Mouse (Mus musculus) embryonic facial prominence, embryonic 14.5 days (tissue): ENCODE measurements at regions not wholly inside any gene's neighbourhood (a gene's known extent, or its start where the extent isn't known, plus 50 kb on each side); places are given as distances from the start of the nearest gene placed in this dataset.

Experiments
- ATAC-seq: fragments of 200-750 bp; cut with Nextera tagmentation; 2 replicates; pipeline ENCODE4 v1.8.0; 2017; ENCODE audit warnings: low read depth, moderate number of reproducible peaks, moderate TSS enrichment
- DNase-seq: peaks from one replicate; pipeline ENCODE4 v3.0.0-alpha.2; 2015; ENCODE audit warnings: low spot score
- H3K27ac ChIP-seq: fragments of 300-500 bp; sonication (generic); replicated peaks from 2 replicates; pipeline ENCODE4 v1.5.1; 2014; ENCODE audit warnings: low read depth, mild to moderate bottlenecking, low read length, moderate library complexity
- H3K27me3 ChIP-seq: fragments of 300-500 bp; sonication (generic); replicated peaks from 2 replicates; pipeline ENCODE4 v1.6.1; 2014; ENCODE audit warnings: low read length; ENCODE audit not compliant: control insufficient read depth, insufficient read depth
- H3K36me3 ChIP-seq: fragments of 300-500 bp; sonication (generic); 2 replicates; pipeline ENCODE4 v1.6.1; 2014; ENCODE audit warnings: low read length, mixed read lengths; ENCODE audit not compliant: control insufficient read depth, insufficient read depth
- H3K4me1 ChIP-seq: fragments of 300-500 bp; sonication (generic); 2 replicates; pipeline ENCODE4 v1.6.1; 2014; ENCODE audit warnings: antibody characterized with exemption, low read length; ENCODE audit not compliant: control insufficient read depth, insufficient read depth
- H3K4me2 ChIP-seq: fragments of 300-500 bp; sonication (generic); 2 replicates; pipeline ENCODE4 v1.6.1; 2014; ENCODE audit warnings: low read depth, mild to moderate bottlenecking, low read length, moderate library complexity, mixed read lengths
- H3K4me3 ChIP-seq: fragments of 300-500 bp; sonication (generic); 2 replicates; pipeline ENCODE4 v1.5.1; 2014; ENCODE audit warnings: low read depth, mild to moderate bottlenecking, low read length
- H3K9ac ChIP-seq: fragments of 300-500 bp; sonication (generic); 2 replicates; pipeline ENCODE4 v1.6.1; 2014; ENCODE audit warnings: low read depth, mild to moderate bottlenecking, low read length, moderate library complexity, mixed read lengths
- H3K9me3 ChIP-seq: fragments of 300-500 bp; sonication (generic); 2 replicates; pipeline ENCODE4 v1.6.1; 2016; ENCODE audit warnings: low read length; ENCODE audit not compliant: control insufficient read depth
- WGBS: fragments of 180-500 bp; shearing (Covaris S2); extraction: QIAGEN DNeasy Blood & Tissue Kit; methylation state at CpG from one replicate; pipeline ENCODE4 v1.1.7; 2014; 5-methylcytosine and 5-hydroxymethylcytosine counted together

DNA sequence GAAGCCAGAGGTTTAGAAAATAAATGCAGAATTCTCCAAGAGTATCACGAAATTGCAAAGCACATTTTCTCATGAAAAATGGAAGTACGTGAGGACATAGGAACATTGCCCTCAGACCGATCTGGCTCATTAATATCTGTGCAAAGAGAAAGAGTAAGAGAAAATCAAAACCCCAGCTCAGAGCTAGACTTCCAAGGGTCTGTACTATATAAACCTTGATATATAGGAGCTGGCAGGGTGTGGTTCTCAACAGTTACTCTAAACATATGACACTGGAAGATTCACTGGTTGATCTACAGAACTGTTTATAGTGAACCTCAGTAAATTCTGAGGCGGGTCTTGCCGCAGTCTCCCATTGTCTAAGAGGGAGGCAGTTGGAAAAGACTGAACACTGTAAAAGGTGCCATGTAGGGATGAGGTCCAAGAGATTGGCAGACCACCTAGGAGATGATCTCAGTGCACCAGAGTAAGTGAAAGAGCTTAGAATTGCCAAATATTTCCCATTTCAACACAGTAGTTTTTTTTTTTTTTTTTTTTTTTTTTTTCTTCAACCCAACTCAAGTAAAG is 1014.0 kb upstream of the Slit2 start:
- Histone ChIP-seq H3K4me2 (no peak overlapping the region), H3K27ac (no peak overlapping the region), H3K4me1 (no peaks in the 10 kb centered on the region), H3K9me3 (no peaks in the 10 kb centered on the region), H3K36me3 (no peaks in the 10 kb centered on the region), H3K27me3 (no peaks in the 10 kb centered on the region), H3K4me3 (no peak overlapping the region), H3K9ac (no peak overlapping the region)
- 92% methylated on average over 5 of the region's 5 CpGs for WGBS
- no peak for DNase-seq
- no peak for ATAC-seq

DNA sequence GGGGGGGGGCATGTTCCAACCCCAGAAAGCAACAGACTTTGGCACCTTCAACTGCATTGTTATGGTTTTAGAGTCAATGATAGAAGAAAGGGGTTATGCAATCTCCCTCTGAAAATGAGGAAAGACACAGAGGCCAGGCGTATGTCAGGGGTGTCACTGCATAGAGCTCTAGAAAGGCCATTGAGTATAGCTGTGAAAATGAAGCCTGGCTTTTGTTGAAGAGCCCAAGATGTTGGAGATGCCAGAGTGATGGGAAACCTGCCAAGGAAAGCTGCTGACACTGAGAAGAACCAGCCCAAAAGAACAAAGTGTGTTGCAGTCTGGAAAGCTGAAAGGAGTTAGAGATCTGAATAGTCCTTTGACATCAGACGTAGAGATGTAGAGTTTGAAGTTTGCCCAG is 1022.2 kb upstream of the Slit2 start:
- Histone ChIP-seq H3K9me3 (no peaks in the 10 kb centered on the region), H3K4me3 (no peak overlapping the region), H3K27me3 (no peaks in the 10 kb centered on the region), H3K9ac (no peak overlapping the region), H3K27ac (no peak overlapping the region), H3K4me2 (no peak overlapping the region), H3K4me1 (no peaks in the 10 kb centered on the region), H3K36me3 (no peaks in the 10 kb centered on the region)
- DNase-seq (peak; percentile 4), ATAC-seq (peak; percentile 33; the same call in 1 of the 2 replicates)
- 66% methylated on average over 2 of the region's 2 CpGs for WGBS

DNA sequence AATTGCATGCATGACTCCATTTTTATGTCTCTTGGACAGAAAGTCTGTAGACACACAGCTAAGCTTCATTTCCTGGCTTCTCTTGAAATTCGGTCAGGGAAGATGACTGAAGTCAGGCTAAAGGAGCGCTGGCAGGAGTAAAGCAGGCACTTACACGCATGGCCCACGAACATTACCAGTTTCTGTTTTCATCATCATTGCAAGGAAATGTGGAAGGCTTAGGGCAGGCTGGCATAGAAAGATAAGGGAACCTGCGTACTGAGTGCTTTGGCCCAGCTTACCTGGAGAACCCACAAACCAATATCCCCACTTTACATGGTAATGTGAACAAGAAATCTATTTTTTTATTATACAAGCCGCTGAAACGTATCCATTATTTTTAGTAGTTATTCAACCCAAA is 1056.6 kb upstream of the Slit2 start:
- ATAC-seq (no peak), DNase-seq (no peak)
- Histone ChIP-seq H3K4me1 (no peaks in the 10 kb centered on the region), H3K9me3 (no peaks in the 10 kb centered on the region), H3K27ac (no peak overlapping the region), H3K27me3 (no peaks in the 10 kb centered on the region), H3K4me2 (no peak overlapping the region), H3K36me3 (no peaks in the 10 kb centered on the region), H3K4me3 (no peak overlapping the region), H3K9ac (no peak overlapping the region)
- 76% methylated on average over 7 of the region's 7 CpGs for WGBS

DNA sequence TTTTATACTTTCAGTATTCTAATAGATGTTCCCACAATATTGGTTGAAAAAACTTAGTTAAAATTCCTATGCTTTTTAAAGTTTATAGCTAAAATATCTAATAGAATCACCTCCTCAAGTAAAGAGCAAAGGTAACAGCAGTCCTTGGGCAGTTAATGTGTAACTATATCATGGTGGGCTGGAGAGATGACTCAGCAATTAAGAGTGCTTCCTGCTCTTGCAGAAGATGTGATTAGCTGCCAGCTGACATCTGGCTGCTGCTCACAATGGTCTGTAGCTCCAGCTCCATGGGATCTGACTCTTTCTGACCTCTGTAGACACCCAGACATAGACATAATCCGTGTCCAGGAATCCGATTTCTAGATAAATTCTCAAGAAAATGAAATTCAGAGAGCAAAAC is 1044.5 kb upstream of the Lcorl start:
- H3K36me3 ChIP-seq: no peaks in the 10 kb centered on the region
- ATAC-seq: no peak
- no peak for DNase-seq

DNA sequence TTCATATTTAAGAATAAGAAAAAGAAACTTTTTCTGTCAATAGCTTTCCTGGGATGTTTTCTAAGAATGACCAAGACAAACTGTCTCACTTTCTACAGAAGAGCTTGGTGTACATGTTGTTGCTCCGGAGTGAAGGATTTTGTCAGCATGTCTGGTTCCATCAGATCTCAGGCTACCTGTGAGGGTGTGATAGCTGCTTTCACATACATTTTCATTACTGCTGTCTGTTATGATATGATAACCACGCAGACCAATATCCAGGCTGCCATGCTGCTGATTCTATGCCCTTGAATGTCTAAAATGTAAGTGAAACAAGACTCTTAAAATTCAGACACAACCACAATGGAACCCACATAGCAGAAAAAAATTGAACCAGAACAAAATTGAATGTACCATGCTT is 1036.6 kb upstream of the Lcorl start:
- 75% methylated on average over 2 of the region's 2 CpGs for WGBS
- Histone ChIP-seq H3K9me3 (no peaks in the 10 kb centered on the region), H3K36me3 (no peaks in the 10 kb centered on the region), H3K27me3 (no peaks in the 10 kb centered on the region), H3K9ac (no peak overlapping the region), H3K4me3 (no peak overlapping the region), H3K27ac (no peak overlapping the region), H3K4me2 (no peak overlapping the region), H3K4me1 (no peaks in the 10 kb centered on the region)
- ATAC-seq (no peak), DNase-seq (no peak)

More for the DNA sequence above, 1044.5 kb upstream of the Lcorl start:
- H3K4me1 ChIP-seq: no peaks in the 10 kb centered on the region
- H3K4me2 ChIP-seq: no peak overlapping the region
- no peak overlapping the region for H3K27ac ChIP-seq
- no peak overlapping the region for H3K9ac ChIP-seq
- no peaks in the 10 kb centered on the region for H3K9me3 ChIP-seq
- WGBS: 63% methylated on average over 2 of the region's 2 CpGs
- H3K4me3 ChIP-seq: no peak overlapping the region
- H3K27me3 ChIP-seq: no peaks in the 10 kb centered on the region

DNA sequence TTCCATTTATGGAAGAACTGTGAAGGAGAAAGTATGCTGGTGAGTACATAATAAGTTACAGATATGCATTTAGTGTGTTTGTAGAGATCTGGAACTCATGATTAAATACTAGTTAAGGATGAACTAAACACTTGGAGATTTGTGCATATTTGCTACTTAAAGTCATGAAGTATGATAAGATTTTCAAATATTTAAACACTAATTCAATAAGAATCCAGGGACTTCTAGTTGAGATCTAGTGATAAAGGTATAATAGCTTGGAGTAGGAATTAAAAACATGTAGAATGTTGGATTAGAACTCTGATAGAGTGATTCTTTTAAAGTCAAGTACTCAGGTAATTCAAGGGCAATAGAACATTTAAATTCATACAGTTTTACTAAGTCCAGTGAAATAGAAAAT is 1026.5 kb upstream of the Lcorl start:
- no peaks in the 10 kb centered on the region for H3K9me3 ChIP-seq
- no peak for DNase-seq
- no peaks in the 10 kb centered on the region for H3K4me1 ChIP-seq
- H3K4me2 ChIP-seq: no peak overlapping the region
- no peak overlapping the region for H3K9ac ChIP-seq
- ATAC-seq: no peak
- no peak overlapping the region for H3K27ac ChIP-seq
- H3K4me3 ChIP-seq: no peak overlapping the region
- no peaks in the 10 kb centered on the region for H3K27me3 ChIP-seq
- no peaks in the 10 kb centered on the region for H3K36me3 ChIP-seq

DNA sequence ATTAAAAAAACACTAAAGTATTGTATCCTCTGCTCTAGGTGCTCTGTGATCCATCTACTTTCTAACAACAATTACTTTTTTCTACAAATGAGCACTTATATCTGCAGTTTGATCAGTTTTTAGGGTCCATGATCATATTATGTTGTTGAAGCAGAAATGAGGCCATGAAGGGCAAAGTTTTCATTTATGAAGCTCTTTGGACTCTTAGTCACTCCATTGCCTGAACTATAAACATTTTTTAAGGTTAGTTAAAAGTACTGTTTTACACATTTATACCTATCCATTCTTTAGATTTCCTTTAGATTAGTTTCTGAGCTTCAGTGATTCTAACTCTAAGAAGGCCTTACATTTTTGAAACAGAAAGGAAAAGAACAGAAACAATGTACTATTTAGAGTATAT is 999.4 kb upstream of the Lcorl start:
- Histone ChIP-seq H3K4me3 (no peak overlapping the region), H3K9me3 (no peaks in the 10 kb centered on the region), H3K27ac (no peak overlapping the region), H3K36me3 (no peaks in the 10 kb centered on the region), H3K9ac (no peak overlapping the region), H3K27me3 (no peaks in the 10 kb centered on the region), H3K4me2 (no peak overlapping the region), H3K4me1 (no peaks in the 10 kb centered on the region)
- ATAC-seq: no peak
- no peak for DNase-seq

DNA sequence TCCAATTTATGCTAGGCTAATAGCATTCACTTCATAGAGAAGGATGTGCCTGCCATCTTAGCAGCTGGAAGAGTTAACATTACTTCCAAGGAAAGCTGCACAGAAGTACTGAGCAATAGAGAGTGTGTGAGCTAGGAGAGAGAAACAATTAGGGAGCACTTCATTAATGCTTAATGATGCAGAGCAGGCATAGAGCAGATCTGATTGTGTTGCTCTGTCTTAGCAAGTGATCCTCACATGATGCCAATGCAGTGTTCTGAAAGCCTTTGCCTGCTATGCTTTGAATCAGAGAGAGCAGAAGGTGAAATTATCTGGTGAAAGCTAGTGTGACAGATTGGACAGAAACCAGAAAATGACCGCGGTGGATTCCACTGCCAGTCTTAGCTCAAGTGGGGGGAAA is 987.8 kb upstream of the Lcorl start:
- H3K4me2 ChIP-seq: no peak overlapping the region
- no peaks in the 10 kb centered on the region for H3K36me3 ChIP-seq
- H3K4me3 ChIP-seq: no peak overlapping the region
- 65% methylated on average over 2 of the region's 2 CpGs for WGBS
- no peak overlapping the region for H3K27ac ChIP-seq
- H3K27me3 ChIP-seq: no peaks in the 10 kb centered on the region
- H3K9me3 ChIP-seq: no peaks in the 10 kb centered on the region
- ATAC-seq (no peak), DNase-seq (no peak)
- no peaks in the 10 kb centered on the region for H3K4me1 ChIP-seq
- H3K9ac ChIP-seq: no peak overlapping the region

DNA sequence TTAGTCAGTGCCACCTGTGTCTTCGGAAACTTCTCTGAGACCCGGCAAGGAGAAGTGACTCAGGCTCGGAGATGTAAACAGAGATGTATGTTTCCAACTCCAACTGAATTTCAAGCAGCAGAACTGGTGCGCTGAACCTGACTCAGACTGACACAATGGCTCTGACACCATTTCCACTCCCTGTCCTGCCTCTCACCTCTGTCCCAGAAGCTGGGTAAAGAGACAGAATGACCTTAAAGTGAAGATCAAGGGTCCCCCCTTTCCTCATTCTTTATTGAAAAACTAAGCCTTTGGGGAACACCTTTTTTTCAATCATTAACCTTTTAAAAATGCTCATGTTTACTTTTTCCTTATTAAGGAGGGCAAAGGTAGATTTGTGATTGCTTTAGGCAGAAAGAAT is 979.4 kb upstream of the Lcorl start:
- DNase-seq (no peak), ATAC-seq (no peak)
- Histone ChIP-seq H3K9me3 (no peaks in the 10 kb centered on the region), H3K36me3 (no peaks in the 10 kb centered on the region), H3K9ac (no peak overlapping the region), H3K27ac (no peak overlapping the region), H3K4me2 (no peak overlapping the region), H3K4me3 (no peak overlapping the region), H3K4me1 (no peaks in the 10 kb centered on the region), H3K27me3 (no peaks in the 10 kb centered on the region)
- WGBS: 87% methylated on average over 4 of the region's 4 CpGs
